Mouse (Mus musculus): ENCODE results near the gene Ralgps2. TPM values are rescaled to one million over a fixed set of nuclear protein-coding genes. Genes with fewer than 3 reads are reported as not detected.

The Ralgps2 gene
- polyA plus RNA-seq, 1 experiment from 2014 or later = 60.2 TPM

DNA sequence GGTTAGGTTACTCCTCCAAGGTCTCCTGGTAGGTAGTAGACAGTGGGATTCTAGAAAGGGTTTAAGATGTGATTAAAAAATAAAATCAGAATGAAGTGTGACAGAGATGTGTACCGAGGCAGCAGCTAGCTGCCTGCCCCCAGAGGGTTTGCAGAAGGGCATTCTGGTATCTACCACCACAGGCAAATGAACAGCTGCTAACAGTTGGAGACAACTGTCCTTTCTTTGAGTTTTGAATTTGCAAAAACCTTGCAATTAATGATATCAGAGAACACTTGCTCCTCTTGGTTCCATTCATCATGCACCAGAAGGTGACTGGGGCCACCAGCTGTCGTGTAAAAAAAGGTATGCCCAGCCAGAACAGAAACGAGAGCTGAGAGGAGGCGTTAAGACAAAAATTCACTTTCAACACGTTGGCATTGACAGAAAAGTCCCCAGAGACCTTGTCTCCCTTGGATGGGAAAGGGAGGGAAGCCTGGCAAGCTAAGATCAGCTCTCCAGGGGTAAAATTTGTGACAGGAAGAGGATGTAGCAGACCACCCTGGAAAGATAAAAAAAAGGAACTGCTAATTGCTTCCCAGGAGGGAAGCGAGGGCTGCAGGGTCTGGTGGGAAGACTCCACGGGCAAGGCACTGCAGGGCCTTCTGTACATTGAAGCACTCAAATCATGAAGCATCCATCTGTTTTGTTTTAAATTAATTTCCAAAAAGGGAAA, 24.6 kb upstream of the Ralgps2 start:
- H3K27me3 ChIP-seq (ENCODE audit: control insufficient read depth, insufficient read depth, low read length) = no peaks in the 10 kb centered on the region
- no peaks in the 10 kb centered on the region for H3K36me3 ChIP-seq (ENCODE audit: control insufficient read depth, insufficient read depth, low read length)
- peak overlapping the region; percentile 13; the same call in 1 of the 2 replicates for H3K9ac ChIP-seq (ENCODE audit: low read length)
- H3K27ac ChIP-seq (replicated peaks in 1 of 2; ENCODE audit: control insufficient read depth in 1 of 2, insufficient read depth in 1 of 2, low read depth in 2 of 2, low read length in 2 of 2) = no peak overlapping the region
- H3K4me2 ChIP-seq (ENCODE audit: low read length) = no peak overlapping the region
- peaks cover 7 to 14% of the 10 kb centered on the region in 2 experiments for H3K4me1 ChIP-seq (ENCODE audit: control insufficient read depth in 2 of 2, insufficient read depth in 2 of 2, low read length in 2 of 2)
- WGBS = 20% methylated on average over 7 of the region's 7 CpGs
- no peak for ATAC-seq (ENCODE audit: insufficient number of reproducible peaks, insufficient read depth, low FRiP score, low read depth)
- no peaks in the 10 kb centered on the region for H3K9me3 ChIP-seq (ENCODE audit: control insufficient read depth, low read length)
- H3K4me3 ChIP-seq (ENCODE audit: control insufficient read depth in 1 of 2, insufficient read depth in 1 of 2, low read depth in 1 of 2, low read length in 2 of 2) = no peak overlapping the region

DNA sequence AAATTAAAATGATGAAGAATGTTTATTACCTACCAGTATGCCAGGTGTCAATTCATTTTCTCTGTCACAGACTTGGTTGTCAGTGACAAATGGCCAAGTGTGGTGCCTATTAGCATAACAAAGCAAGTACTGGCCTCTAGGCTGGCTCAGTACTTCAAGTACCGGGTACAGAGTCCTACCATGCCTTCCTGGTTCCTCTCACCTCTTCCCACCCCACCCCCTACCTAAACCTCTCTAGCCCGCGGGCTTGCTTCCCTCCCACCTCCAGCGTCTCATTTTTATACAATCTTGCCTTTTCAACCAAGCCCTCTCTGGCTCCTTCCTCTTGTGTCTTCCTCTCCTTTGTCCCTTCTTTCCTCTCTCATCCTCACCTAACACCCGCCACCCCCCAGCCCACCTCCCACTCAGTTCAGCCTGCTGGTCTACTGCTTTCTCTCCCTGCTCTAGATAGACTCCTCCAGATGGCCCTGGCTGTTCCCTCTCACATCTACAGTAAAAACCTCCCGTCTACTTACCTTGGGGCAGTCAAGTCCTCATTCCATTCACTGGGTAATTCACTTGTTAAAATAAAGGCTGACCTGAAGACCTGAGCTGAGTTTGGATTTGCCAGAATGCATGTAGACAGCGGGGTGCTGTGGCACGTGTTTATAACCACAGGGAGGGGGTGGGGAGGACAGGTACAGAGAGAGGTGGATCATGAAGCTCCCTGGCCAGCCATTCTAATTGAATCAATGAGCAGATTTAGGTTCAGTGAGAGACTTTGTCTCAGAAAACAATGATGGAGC, 22.2 kb upstream of the Ralgps2 start:
- H3K9me3 ChIP-seq (ENCODE audit: control insufficient read depth, low read length) = no peaks in the 10 kb centered on the region
- no peak overlapping the region for H3K9ac ChIP-seq (ENCODE audit: low read length)
- H3K27me3 ChIP-seq (ENCODE audit: control insufficient read depth, insufficient read depth, low read length) = no peaks in the 10 kb centered on the region
- WGBS = 55% methylated on average over 8 of the region's 8 CpGs
- no peak overlapping the region for H3K27ac ChIP-seq (replicated peaks in 1 of 2; ENCODE audit: control insufficient read depth in 1 of 2, insufficient read depth in 1 of 2, low read depth in 2 of 2, low read length in 2 of 2)
- H3K4me2 ChIP-seq (ENCODE audit: low read length) = no peak overlapping the region
- no peak overlapping the region for H3K4me3 ChIP-seq (ENCODE audit: control insufficient read depth in 1 of 2, insufficient read depth in 1 of 2, low read depth in 1 of 2, low read length in 2 of 2)
- H3K36me3 ChIP-seq (ENCODE audit: control insufficient read depth, insufficient read depth, low read length) = no peaks in the 10 kb centered on the region
- peaks cover 9 to 18% of the 10 kb centered on the region in 2 experiments for H3K4me1 ChIP-seq (ENCODE audit: control insufficient read depth in 2 of 2, insufficient read depth in 2 of 2, low read length in 2 of 2)
- no peak for ATAC-seq (ENCODE audit: insufficient number of reproducible peaks, insufficient read depth, low FRiP score, low read depth)

DNA sequence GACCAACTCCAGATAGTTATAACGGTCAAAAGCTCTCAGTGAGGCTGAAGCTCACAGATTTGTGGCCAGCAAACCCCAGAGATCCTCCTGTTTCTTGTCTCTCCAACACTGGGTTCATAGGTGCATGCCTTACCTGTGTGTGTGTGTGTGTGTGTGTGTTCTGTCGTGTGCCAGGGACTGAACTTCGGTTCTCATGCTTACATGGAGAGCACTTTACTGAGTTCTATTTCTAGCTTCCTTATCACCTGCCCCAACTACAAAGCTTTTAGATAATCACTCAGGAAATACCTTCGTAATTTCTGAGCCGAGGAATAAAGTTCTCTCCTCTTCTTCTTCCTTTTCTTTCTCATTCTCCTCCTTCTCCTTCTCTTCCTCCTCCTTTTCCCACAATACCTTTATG, 19.6 kb upstream of the Ralgps2 start:
- no peak overlapping the region; the same call in 1 of the 2 replicates for H3K9ac ChIP-seq (ENCODE audit: low read length)
- H3K4me1 ChIP-seq (ENCODE audit: control insufficient read depth in 2 of 2, insufficient read depth in 2 of 2, low read length in 2 of 2) = peaks cover 12 to 20% of the 10 kb centered on the region in 2 experiments
- H3K4me3 ChIP-seq (ENCODE audit: control insufficient read depth in 1 of 2, insufficient read depth in 1 of 2, low read depth in 1 of 2, low read length in 2 of 2) = no peak overlapping the region
- H3K27me3 ChIP-seq (ENCODE audit: control insufficient read depth, insufficient read depth, low read length) = no peaks in the 10 kb centered on the region
- 9% methylated on average over 5 of the region's 5 CpGs for WGBS
- H3K4me2 ChIP-seq (ENCODE audit: low read length) = no peak overlapping the region
- no peaks in the 10 kb centered on the region for H3K36me3 ChIP-seq (ENCODE audit: control insufficient read depth, insufficient read depth, low read length)
- peak overlapping the region; percentile 56 to 60; a peak in 2 of 4 replicates for H3K27ac ChIP-seq (replicated peaks in 1 of 2; ENCODE audit: control insufficient read depth in 1 of 2, insufficient read depth in 1 of 2, low read depth in 2 of 2, low read length in 2 of 2)
- no peak for ATAC-seq (ENCODE audit: insufficient number of reproducible peaks, insufficient read depth, low FRiP score, low read depth)
- H3K9me3 ChIP-seq (ENCODE audit: control insufficient read depth, low read length) = no peaks in the 10 kb centered on the region

DNA sequence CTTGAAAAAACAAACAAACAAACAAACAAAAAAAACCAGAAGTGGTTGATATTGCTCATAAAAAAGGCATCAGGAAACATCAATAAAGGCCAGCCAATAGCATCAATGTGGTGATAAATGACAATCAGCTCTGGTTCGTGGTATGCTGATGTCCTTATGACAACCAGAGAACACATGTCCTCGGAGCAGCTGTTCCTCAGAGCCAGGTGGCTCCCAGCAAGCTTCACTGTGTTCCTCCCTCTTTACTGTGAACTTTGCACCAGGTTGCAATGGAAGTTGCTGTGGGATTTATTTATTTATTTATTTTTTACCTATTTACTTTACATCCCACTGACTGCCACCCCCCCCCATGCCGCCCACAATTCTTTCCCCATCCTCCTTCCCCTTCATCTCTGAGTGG, 17.9 kb upstream of the Ralgps2 start:
- Histone ChIP-seq H3K4me2 (ENCODE audit: low read length) (no peak overlapping the region), H3K27ac (replicated peaks in 1 of 2; ENCODE audit: control insufficient read depth in 1 of 2, insufficient read depth in 1 of 2, low read depth in 2 of 2, low read length in 2 of 2) (no peak overlapping the region), H3K4me3 (ENCODE audit: control insufficient read depth in 1 of 2, insufficient read depth in 1 of 2, low read depth in 1 of 2, low read length in 2 of 2) (no peak overlapping the region), H3K36me3 (ENCODE audit: control insufficient read depth, insufficient read depth, low read length) (no peaks in the 10 kb centered on the region), H3K9me3 (ENCODE audit: control insufficient read depth, low read length) (no peaks in the 10 kb centered on the region), H3K27me3 (ENCODE audit: control insufficient read depth, insufficient read depth, low read length) (no peaks in the 10 kb centered on the region), H3K4me1 (ENCODE audit: control insufficient read depth in 2 of 2, insufficient read depth in 2 of 2, low read length in 2 of 2) (peaks cover 11 to 27% of the 10 kb centered on the region in 2 experiments), H3K9ac (ENCODE audit: low read length) (no peak overlapping the region)
- ATAC-seq (ENCODE audit: insufficient number of reproducible peaks, insufficient read depth, low FRiP score, low read depth) = no peak
- 88% methylated on average over 3 of the region's 3 CpGs for WGBS

DNA sequence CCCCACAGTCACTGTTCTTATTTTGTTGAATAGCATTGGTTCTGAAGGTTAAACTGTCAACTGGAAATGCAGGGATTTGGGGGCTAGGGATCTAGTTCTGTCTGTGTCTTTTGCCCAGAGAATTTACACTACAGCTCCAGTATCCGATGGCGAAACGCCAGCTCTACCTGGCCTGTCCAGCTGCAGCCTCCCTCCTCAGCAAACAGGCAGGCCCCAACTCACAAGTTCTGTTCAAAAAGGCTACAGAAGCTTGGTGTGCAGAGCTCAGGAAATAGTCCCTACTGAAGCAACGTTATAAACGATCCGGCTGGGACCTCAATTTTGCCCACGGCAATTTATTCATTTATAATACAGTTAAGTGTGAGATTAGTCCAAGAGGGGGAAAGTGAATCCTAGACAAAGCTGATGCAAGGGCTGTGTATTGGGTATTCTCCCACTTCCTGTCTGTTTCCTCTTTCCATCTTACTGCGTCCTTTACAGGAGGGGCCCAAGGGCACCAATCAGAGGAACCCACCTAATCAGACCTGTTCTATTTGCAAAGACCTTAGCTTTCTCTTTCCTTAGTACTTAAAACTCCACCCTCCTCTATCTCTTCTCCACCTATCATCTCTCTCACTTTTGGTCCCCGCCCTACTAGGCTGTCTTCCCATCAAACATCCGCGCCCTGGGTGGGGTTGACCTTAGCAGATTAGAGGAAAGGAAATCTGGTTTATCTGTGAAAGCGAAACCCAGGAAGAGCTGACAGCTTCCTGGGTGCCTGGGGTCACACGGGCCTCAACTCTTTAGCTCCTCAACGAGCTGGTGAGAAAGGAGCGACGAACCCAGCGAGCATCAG, 16.7 kb upstream of the Ralgps2 start:
- 46% methylated on average over 17 of the region's 17 CpGs for WGBS
- Histone ChIP-seq H3K4me3 (ENCODE audit: control insufficient read depth in 1 of 2, insufficient read depth in 1 of 2, low read depth in 1 of 2, low read length in 2 of 2) (no peak overlapping the region), H3K9ac (ENCODE audit: low read length) (no peak overlapping the region), H3K9me3 (ENCODE audit: control insufficient read depth, low read length) (no peaks in the 10 kb centered on the region), H3K4me2 (ENCODE audit: low read length) (peak overlapping the region; percentile 19; the same call in 1 of the 2 replicates), H3K4me1 (ENCODE audit: control insufficient read depth in 2 of 2, insufficient read depth in 2 of 2, low read length in 2 of 2) (peaks cover 14 to 32% of the 10 kb centered on the region in 2 experiments), H3K36me3 (ENCODE audit: control insufficient read depth, insufficient read depth, low read length) (no peaks in the 10 kb centered on the region), H3K27me3 (ENCODE audit: control insufficient read depth, insufficient read depth, low read length) (no peaks in the 10 kb centered on the region), H3K27ac (replicated peaks in 1 of 2; ENCODE audit: control insufficient read depth in 1 of 2, insufficient read depth in 1 of 2, low read depth in 2 of 2, low read length in 2 of 2) (peak overlapping the region in 1 of 2 experiments; percentile 33; a peak in 1 of 4 replicates)
- ATAC-seq (ENCODE audit: insufficient number of reproducible peaks, insufficient read depth, low FRiP score, low read depth) = no peak

DNA sequence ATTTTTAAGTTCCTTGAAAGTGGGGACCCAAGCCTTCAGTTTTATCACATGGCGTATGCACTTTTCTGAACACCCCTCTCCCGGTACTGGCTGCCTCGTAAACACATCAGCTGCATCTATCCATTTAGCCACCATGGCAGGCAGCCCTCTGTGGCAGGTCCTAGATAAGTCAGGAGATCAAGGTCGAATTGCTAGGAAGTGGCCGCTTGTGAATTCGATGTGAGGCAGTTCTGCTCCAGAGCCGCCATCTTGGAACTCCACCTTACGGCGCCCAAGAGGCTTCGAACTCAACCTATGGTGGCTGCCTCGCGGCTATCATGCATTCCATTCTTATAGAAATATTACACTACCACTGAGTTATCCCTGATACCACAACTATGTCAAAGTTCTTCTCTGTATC, 14.8 kb upstream of the Ralgps2 start:
- ATAC-seq (ENCODE audit: insufficient number of reproducible peaks, insufficient read depth, low FRiP score, low read depth) = no peak
- Histone ChIP-seq H3K4me2 (ENCODE audit: low read length) (no peak overlapping the region), H3K9me3 (ENCODE audit: control insufficient read depth, low read length) (no peaks in the 10 kb centered on the region), H3K9ac (ENCODE audit: low read length) (no peak overlapping the region), H3K4me3 (ENCODE audit: control insufficient read depth in 1 of 2, insufficient read depth in 1 of 2, low read depth in 1 of 2, low read length in 2 of 2) (no peak overlapping the region), H3K36me3 (ENCODE audit: control insufficient read depth, insufficient read depth, low read length) (no peaks in the 10 kb centered on the region), H3K27ac (replicated peaks in 1 of 2; ENCODE audit: control insufficient read depth in 1 of 2, insufficient read depth in 1 of 2, low read depth in 2 of 2, low read length in 2 of 2) (no peak overlapping the region), H3K4me1 (ENCODE audit: control insufficient read depth in 2 of 2, insufficient read depth in 2 of 2, low read length in 2 of 2) (peaks cover 14 to 28% of the 10 kb centered on the region in 2 experiments), H3K27me3 (ENCODE audit: control insufficient read depth, insufficient read depth, low read length) (no peaks in the 10 kb centered on the region)
- whole genome bisulfite sequencing = 94% methylated on average over 12 of the region's 12 CpGs

DNA sequence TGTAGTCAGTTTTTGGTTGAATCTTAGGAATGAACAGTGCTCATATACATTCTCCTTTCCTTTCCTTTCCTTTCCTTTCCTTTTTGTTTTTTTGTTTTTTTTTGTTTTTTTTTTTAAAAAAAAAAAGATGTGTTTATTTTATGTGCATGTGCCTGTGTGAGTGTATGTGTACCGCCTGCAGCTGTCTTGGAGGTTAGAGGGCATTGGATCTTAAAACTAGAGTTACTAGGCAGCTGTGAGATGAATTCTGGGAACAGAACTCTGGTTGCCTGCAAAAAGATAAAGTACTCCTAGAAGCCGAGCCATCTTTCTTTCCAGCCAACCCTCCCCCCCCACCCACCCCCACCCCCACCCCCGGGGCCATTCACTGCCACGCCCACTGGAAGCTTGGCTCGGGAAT, 10.9 kb upstream of the Ralgps2 start:
- H3K9me3 ChIP-seq (ENCODE audit: control insufficient read depth, low read length) = no peaks in the 10 kb centered on the region
- peaks cover 5 to 15% of the 10 kb centered on the region in 2 experiments for H3K4me1 ChIP-seq (ENCODE audit: control insufficient read depth in 2 of 2, insufficient read depth in 2 of 2, low read length in 2 of 2)
- ATAC-seq (ENCODE audit: insufficient number of reproducible peaks, insufficient read depth, low FRiP score, low read depth) = no peak
- no peak overlapping the region for H3K9ac ChIP-seq (ENCODE audit: low read length)
- WGBS = 52% methylated on average over 5 of the region's 5 CpGs
- H3K27me3 ChIP-seq (ENCODE audit: control insufficient read depth, insufficient read depth, low read length) = no peaks in the 10 kb centered on the region
- no peak overlapping the region for H3K27ac ChIP-seq (replicated peaks in 1 of 2; ENCODE audit: control insufficient read depth in 1 of 2, insufficient read depth in 1 of 2, low read depth in 2 of 2, low read length in 2 of 2)
- H3K4me3 ChIP-seq (ENCODE audit: control insufficient read depth in 1 of 2, insufficient read depth in 1 of 2, low read depth in 1 of 2, low read length in 2 of 2) = no peak overlapping the region
- no peaks in the 10 kb centered on the region for H3K36me3 ChIP-seq (ENCODE audit: control insufficient read depth, insufficient read depth, low read length)
- no peak overlapping the region for H3K4me2 ChIP-seq (ENCODE audit: low read length)

Measured in heart, embryonic 14.5 days (tissue).